23 mouse cellular contexts compared by ENCODE assay signal in the genomic region with DNA sequence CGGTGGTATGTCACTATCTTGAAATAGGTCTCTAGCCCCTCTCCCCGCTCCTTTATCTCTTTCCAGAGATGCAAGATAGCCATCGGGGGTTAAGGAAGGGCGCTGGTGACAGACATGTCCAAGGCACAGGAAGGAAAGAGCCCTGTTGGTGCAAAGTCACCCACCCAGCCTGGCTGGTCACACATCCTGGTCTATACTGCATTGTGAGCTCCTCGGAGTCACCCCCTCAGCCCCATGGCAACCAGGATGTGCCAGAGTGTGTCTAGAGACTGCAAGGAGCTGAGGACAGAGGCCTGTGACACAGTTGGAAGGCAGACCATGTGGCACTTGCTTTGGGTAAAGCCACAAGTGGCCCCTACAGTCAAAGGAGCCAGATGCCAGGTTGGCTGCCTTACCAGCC.
A peak's percentile ranks its signal among the peaks of the same experiment; 100 is the strongest.
DNase-seq lines count a peak whose midpoint lies in the region; ATAC-seq and TF ChIP-seq lines count a peak whose summit lies in the region.
"Had no signal": no experiment of that assay in that cellular context is flagged by ENCODE, and none has a peak within 500 bp of the region (broad histone marks: within the 10 kb centered on the region; RNA-seq: fewer than 3 reads in every experiment).

No protein-coding gene starts in this region.

- no peak overlapping the region for H3K4me3 ChIP-seq in forebrain, embryonic 10.5 days
- no peak overlapping the region for H3K4me3 ChIP-seq in forebrain, embryonic 16.5 days (replicated peaks; ENCODE audit: low read length)
- H3K4me3 ChIP-seq in layer of hippocampus, adult 2 months = no peak overlapping the region
- no peak overlapping the region for H3K4me3 ChIP-seq in neural tube, embryonic 13.5 days
- H3K4me3 ChIP-seq in MEL (ENCODE audit: control insufficient read depth in 1 of 2, insufficient read depth in 1 of 2, low read depth in 2 of 2, low read length in 2 of 2) = no peak overlapping the region
- H3K4me3 ChIP-seq: embryonic facial prominence, embryonic 15.5 days; heart, adult 2 months; heart, embryonic 15.5 days; left cerebral cortex, adult 2 months; midbrain, embryonic 12.5 days had no signal

- H3K27me3 ChIP-seq in forebrain, embryonic 10.5 days (ENCODE audit: poor library complexity, severe bottlenecking) = no peaks in the 10 kb centered on the region
- H3K27me3 ChIP-seq in forebrain, embryonic 16.5 days (replicated peaks; ENCODE audit: control insufficient read depth, insufficient read depth, low read length) = no peaks in the 10 kb centered on the region
- no peaks in the 10 kb centered on the region for H3K27me3 ChIP-seq in neural tube, embryonic 13.5 days
- H3K27me3 ChIP-seq in MEL (ENCODE audit: control insufficient read depth in 1 of 2, insufficient read depth in 2 of 2, low read length in 2 of 2) = no peaks in the 10 kb centered on the region
- H3K27me3 ChIP-seq: embryonic facial prominence, embryonic 15.5 days; heart, embryonic 15.5 days; midbrain, embryonic 12.5 days had no signal

- no peak for TF ChIP-seq POLR2A in MEL (IDR thresholded peaks at IDR 0.05; ENCODE audit: control insufficient read depth in 1 of 2, insufficient read depth in 1 of 2, low read depth in 1 of 2, low read length in 2 of 2, poor library complexity in 1 of 2)

- peaks cover 60% of the 10 kb centered on the region for H3K36me3 ChIP-seq in forebrain, embryonic 10.5 days (replicated peaks)
- H3K36me3 ChIP-seq in forebrain, embryonic 16.5 days (ENCODE audit: control insufficient read depth, insufficient read depth) = no peaks in the 10 kb centered on the region; the same call in 1 of the 2 replicates
- H3K36me3 ChIP-seq in neural tube, embryonic 13.5 days = peaks cover 24% of the 10 kb centered on the region
- H3K36me3 ChIP-seq in MEL (ENCODE audit: control insufficient read depth in 1 of 2, insufficient read depth in 2 of 2, low read length in 2 of 2) = peaks cover 0 to 21% of the 10 kb centered on the region in 2 experiments; a peak in 2 of 4 replicates
- H3K36me3 ChIP-seq: heart, embryonic 15.5 days had no signal

- WGBS in forebrain, embryonic 10.5 days = 92% methylated on average over 5 of the region's 5 CpGs
- 96% methylated on average over 5 of the region's 5 CpGs for WGBS in forebrain, embryonic 16.5 days
- 91% methylated on average over 5 of the region's 5 CpGs for WGBS in neural tube, embryonic 13.5 days

- DNase-seq in forebrain, embryonic 10.5 days (ENCODE audit: extremely low spot score, low spot score) = no peak
- DNase-seq in layer of hippocampus, adult 2 months (ENCODE audit: low spot score in 2 of 2) = no peak
- DNase-seq in layer of hippocampus, postnatal 10 days (ENCODE audit: low spot score in 2 of 2) = no peak
- no peak for DNase-seq in neural tube, embryonic 10.5 days (ENCODE audit: extremely low spot score, low spot score)
- no peak for DNase-seq in MEL (ENCODE audit: low read depth, low spot score)
- no peak for DNase-seq in left cerebral cortex, adult 9 months (ENCODE audit: low spot score in 2 of 2)
- DNase-seq: adrenal gland, postnatal 25 days; cerebellum, adult 11 months; cerebellum, adult 9-11 months; forebrain, postnatal 0 days; gastrocnemius, postnatal 36 days; heart, adult 2 months; kidney, adult 11 months; kidney, postnatal 4 days; layer of hippocampus, adult 9-11 months; retina, postnatal 1 day; right cerebral cortex, postnatal 25 days had no signal

- no peak overlapping the region for H3K9ac ChIP-seq in forebrain, embryonic 16.5 days (replicated peaks; ENCODE audit: low read depth, low read length)
- no peak overlapping the region for H3K9ac ChIP-seq in neural tube, embryonic 13.5 days
- H3K9ac ChIP-seq in MEL (ENCODE audit: control insufficient read depth, low read depth, low read length, poor library complexity, severe bottlenecking) = no peak overlapping the region
- H3K9ac ChIP-seq: embryonic facial prominence, embryonic 15.5 days; forebrain, postnatal 0 days; heart, embryonic 15.5 days; midbrain, embryonic 12.5 days had no signal

- no peak for TF ChIP-seq CTCF in layer of hippocampus, adult 2 months (conservative IDR thresholded peaks at IDR 0.05)
- TF ChIP-seq CTCF in MEL (IDR thresholded peaks at IDR 0.05 in 2 of 3, conservative IDR thresholded peaks at IDR 0.05 in 1 of 3; ENCODE audit: control insufficient read depth in 1 of 3, insufficient read depth in 1 of 3, low read depth in 2 of 3, low read length in 3 of 3, poor library complexity in 1 of 3, severe bottlenecking in 1 of 3) = no peak

- peaks cover 29% of the 10 kb centered on the region for H3K4me1 ChIP-seq in forebrain, embryonic 10.5 days
- H3K4me1 ChIP-seq in forebrain, embryonic 16.5 days (replicated peaks; ENCODE audit: control insufficient read depth, insufficient read depth, low read length) = peaks cover 12% of the 10 kb centered on the region; the same call in 1 of the 2 replicates
- peaks cover 38% of the 10 kb centered on the region for H3K4me1 ChIP-seq in neural tube, embryonic 13.5 days (replicated peaks)
- peaks cover 3 to 26% of the 10 kb centered on the region in 2 experiments for H3K4me1 ChIP-seq in MEL (ENCODE audit: control insufficient read depth in 1 of 2, insufficient read depth in 2 of 2, low read length in 2 of 2)

- H3K9me3 ChIP-seq in forebrain, embryonic 10.5 days = no peaks in the 10 kb centered on the region
- no peaks in the 10 kb centered on the region for H3K9me3 ChIP-seq in forebrain, embryonic 16.5 days (ENCODE audit: control insufficient read depth, low read length)
- H3K9me3 ChIP-seq in neural tube, embryonic 13.5 days = no peaks in the 10 kb centered on the region
- no peaks in the 10 kb centered on the region for H3K9me3 ChIP-seq in MEL (replicated peaks; ENCODE audit: insufficient read depth, low read length)
- H3K9me3 ChIP-seq: embryonic facial prominence, embryonic 15.5 days; heart, embryonic 15.5 days; midbrain, embryonic 12.5 days had no signal

- H3K4me2 ChIP-seq in forebrain, embryonic 16.5 days (ENCODE audit: low read length) = no peak overlapping the region
- H3K4me2 ChIP-seq in neural tube, embryonic 13.5 days = no peak overlapping the region
- H3K4me2 ChIP-seq: embryonic facial prominence, embryonic 15.5 days; heart, embryonic 15.5 days; midbrain, embryonic 12.5 days had no signal

- no peak for ATAC-seq in forebrain, embryonic 16.5 days
- ATAC-seq in neural tube, embryonic 13.5 days (ENCODE audit: low read depth) = no peak
- ATAC-seq: forebrain, postnatal 0 days had no signal

- TF ChIP-seq EP300 in MEL (IDR thresholded peaks at IDR 0.05; ENCODE audit: low read depth in 1 of 2, low read length in 2 of 2) = no peak

- H3K27ac ChIP-seq in forebrain, embryonic 10.5 days = peak overlapping the region; percentile 12; the same call in 1 of the 2 replicates
- H3K27ac ChIP-seq in forebrain, embryonic 16.5 days (ENCODE audit: low read length) = no peak overlapping the region
- H3K27ac ChIP-seq in layer of hippocampus, adult 2 months = 0 out of 2 replicates have a peak overlapping the region, but pooled peaks have one; percentile 28
- 0 out of 2 replicates have a peak overlapping the region, but pooled peaks have one; percentile 24 for H3K27ac ChIP-seq in neural tube, embryonic 13.5 days (replicated peaks)
- peak overlapping the region; percentile 86 for H3K27ac ChIP-seq in MEL (ENCODE audit: control insufficient read depth, low read depth, low read length)
- H3K27ac ChIP-seq: embryonic facial prominence, embryonic 15.5 days; heart, adult 2 months; left cerebral cortex, adult 2 months; midbrain, embryonic 12.5 days had no signal

- H3K79me2 ChIP-seq in MEL (ENCODE audit: control insufficient read depth, insufficient read depth, low read length, poor library complexity) = no peaks in the 10 kb centered on the region

- TF ChIP-seq RAD21 in MEL (IDR thresholded peaks at IDR 0.05; ENCODE audit: low read depth, low read length) = no peak

TF ChIP-seq in MEL, 35 proteins besides CTCF, POLR2A, EP300 and RAD21:
- TF ChIP-seq RCOR1 (IDR thresholded peaks at IDR 0.05; ENCODE audit: low read depth, low read length) = no peak
- TF ChIP-seq MAX (IDR thresholded peaks at IDR 0.05; ENCODE audit: low read length) = no peak
- no peak for TF ChIP-seq TCF12 (IDR thresholded peaks at IDR 0.05; ENCODE audit: low read depth, low read length)
- TF ChIP-seq ZMIZ1 (IDR thresholded peaks at IDR 0.05; ENCODE audit: low read depth, low read length) = no peak
- TF ChIP-seq UBTF (IDR thresholded peaks at IDR 0.05; ENCODE audit: borderline replicate concordance, insufficient read depth, low read depth, low read length) = no peak
